Mouse (Mus musculus): ENCODE data around the gene Zfp988.
"Not testable (repeated sequence)": the region's sequence is repeated elsewhere in the genome, so short reads cannot be mapped to it uniquely, and the experiment has no call there.

DNA sequence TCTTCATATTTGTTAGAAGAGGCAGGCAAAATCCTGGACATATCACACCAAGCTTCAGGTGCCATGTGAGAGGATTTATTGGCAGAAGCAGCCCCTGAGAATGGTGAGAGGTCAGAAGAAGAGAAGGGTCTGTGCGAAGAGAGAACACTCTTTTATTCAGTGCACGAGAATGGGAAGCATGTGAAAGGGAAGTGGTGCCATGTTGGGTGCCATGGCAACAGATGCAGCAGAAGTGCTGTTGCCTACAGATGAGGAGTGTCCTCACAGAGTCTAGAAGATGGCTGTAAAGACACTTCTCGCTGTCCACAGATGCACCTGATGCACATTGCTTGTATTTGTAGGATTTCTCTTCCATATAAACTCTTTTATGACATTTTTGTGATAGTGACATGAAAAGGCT is 6.9 kb upstream of the Zfp988 start:
- not testable (repeated sequence) for TF ChIP-seq CTCF (conservative IDR thresholded peaks at IDR 0.05; ENCODE audit: low read length); NANOG (IDR thresholded peaks at IDR 0.05; ENCODE audit: borderline replicate concordance, low read length); POU5F1 (IDR thresholded peaks at IDR 0.05; ENCODE audit: borderline replicate concordance, low read length)
